Mouse (Mus musculus) CH12.LX (cell line): ENCODE measurements around the gene Amn1. TPM values are rescaled to one million over a fixed set of nuclear protein-coding genes. Genes with fewer than 3 reads are reported as not detected.

ENCODE experiments used
- DNase-seq: peaks from one replicate; pipeline ENCODE4 v3.0.0-alpha.2; 2013; ENCODE audit errors: extremely low read depth
- H3K27ac ChIP-seq: 2 replicates; pipeline ENCODE4 v1.5.1; 2012; ENCODE audit warnings: low read depth, mild to moderate bottlenecking, control low read depth, moderate library complexity; ENCODE audit not compliant: insufficient read depth
- H3K27me3 ChIP-seq: replicated peaks from 2 replicates; pipeline ENCODE3; 2012; ENCODE audit warnings: inconsistent platforms
- H3K36me3 ChIP-seq, 2 experiments: replicated peaks in 1 of 2; 2 replicates each; pipeline versions ENCODE3 to v1.6.1; 2012; ENCODE audit warnings: inconsistent platforms in 1 of 2, low read length in 1 of 2, mild to moderate bottlenecking in 1 of 2, mixed read lengths in 1 of 2, moderate library complexity in 1 of 2; ENCODE audit not compliant: control insufficient read depth in 1 of 2, insufficient read depth in 1 of 2
- H3K4me1 ChIP-seq, 2 experiments: 2 replicates each; pipeline ENCODE4 v1.6.1; 2012; ENCODE audit warnings: inconsistent platforms in 1 of 2, moderate library complexity in 1 of 2; ENCODE audit not compliant: insufficient read depth in 2 of 2, control insufficient read depth in 1 of 2
- H3K4me2 ChIP-seq: 2 replicates; pipeline ENCODE4 v1.6.1; 2012; ENCODE audit warnings: low read depth, mild to moderate bottlenecking, control low read depth; ENCODE audit not compliant: poor library complexity, insufficient read depth, severe bottlenecking
- H3K4me3 ChIP-seq, 3 experiments: fragments of 150-350 bp in 1 of 3; sonication (generic) in 1 of 3; replicated peaks in 1 of 3; 2 replicates each; pipeline versions ENCODE3 to v1.5.1; 2011 to 2012; ENCODE audit warnings: low read depth in 2 of 3, low read length in 2 of 3, mild to moderate bottlenecking in 2 of 3, moderate library complexity in 2 of 3, control low read depth in 1 of 3, improper control_type of control experiment in 1 of 3, inconsistent platforms in 1 of 3, mixed read lengths in 1 of 3; ENCODE audit not compliant: poor library complexity in 1 of 3
- H3K79me2 ChIP-seq: replicated peaks from 2 replicates; pipeline ENCODE4 v1.6.1; 2012; ENCODE audit warnings: mild to moderate bottlenecking, moderate library complexity; ENCODE audit not compliant: control insufficient read depth, poor library complexity, insufficient read depth, severe bottlenecking; ENCODE audit errors: extremely low read depth
- H3K9ac ChIP-seq: 2 replicates; pipeline ENCODE4 v1.6.1; 2012; ENCODE audit warnings: low read depth, mild to moderate bottlenecking, control low read depth, moderate library complexity; ENCODE audit not compliant: insufficient read depth
- H3K9me3 ChIP-seq: replicated peaks from 2 replicates; pipeline ENCODE3; 2012; ENCODE audit warnings: low read length, inconsistent platforms, mixed read lengths
- BHLHE40 ChIP-seq: IDR thresholded peaks from 2 replicates; pipeline ENCODE4 v1.6.1; 2011; ENCODE audit warnings: mild to moderate bottlenecking, low read depth, low read length, improper control_type of control experiment
- CHD2 ChIP-seq: IDR thresholded peaks from 2 replicates; pipeline ENCODE4 v1.6.1; 2011; ENCODE audit warnings: low read length, improper control_type of control experiment
- ETS1 ChIP-seq: conservative IDR thresholded peaks from 2 replicates; pipeline ENCODE4 v1.6.1; 2012; ENCODE audit warnings: low read depth, mild to moderate bottlenecking, inconsistent platforms, low read length, improper control_type of control experiment, moderate library complexity
- IRF4 ChIP-seq: IDR thresholded peaks from 2 replicates; pipeline ENCODE4 v1.6.1; 2014; ENCODE audit warnings: low read depth, mild to moderate bottlenecking, inconsistent platforms, low read length, improper control_type of control experiment
- JUND ChIP-seq: conservative IDR thresholded peaks from 2 replicates; pipeline ENCODE4 v1.6.1; 2011; ENCODE audit warnings: low read depth, low read length, improper control_type of control experiment
- KAT2A ChIP-seq: IDR thresholded peaks from 2 replicates; pipeline ENCODE4 v1.6.1; 2012; ENCODE audit warnings: low read length, improper control_type of control experiment, inconsistent platforms; ENCODE audit not compliant: insufficient replicate concordance
- MEF2A ChIP-seq: IDR thresholded peaks from 2 replicates; pipeline ENCODE4 v1.6.1; 2014; ENCODE audit warnings: low read depth, mild to moderate bottlenecking, inconsistent platforms, low read length, improper control_type of control experiment, borderline replicate concordance
- MXI1 ChIP-seq: IDR thresholded peaks from 2 replicates; pipeline ENCODE4 v1.6.1; 2011; ENCODE audit warnings: mild to moderate bottlenecking, low read depth, low read length, improper control_type of control experiment
- SIN3A ChIP-seq: IDR thresholded peaks from 2 replicates; pipeline ENCODE4 v1.6.1; 2012; ENCODE audit warnings: low read length, improper control_type of control experiment, inconsistent platforms
- UBTF ChIP-seq: IDR thresholded peaks from 2 replicates; pipeline ENCODE4 v1.6.1; 2012; ENCODE audit warnings: low read depth, mild to moderate bottlenecking, inconsistent platforms, low read length, improper control_type of control experiment, moderate library complexity
- USF2 ChIP-seq: conservative IDR thresholded peaks from 2 replicates; pipeline ENCODE4 v1.6.1; 2011; ENCODE audit warnings: low read depth, low read length, improper control_type of control experiment
- ZMIZ1 ChIP-seq: IDR thresholded peaks from 2 replicates; pipeline ENCODE4 v1.6.1; 2012; ENCODE audit warnings: low read depth, mild to moderate bottlenecking, inconsistent platforms, low read length, improper control_type of control experiment
- ZNF384 ChIP-seq: IDR thresholded peaks from 2 replicates; pipeline ENCODE4 v1.6.1; 2012; ENCODE audit warnings: low read depth, low read length, improper control_type of control experiment, inconsistent platforms
- dilution Hi-C: fragments of 300-500 bp; cut with MboI; formaldehyde crosslinking; loops from 2 replicates; pipeline ENCODE4 v1.14.3; 2020; ENCODE audit warnings: low sequenced_read_pairs; ENCODE audit not compliant: extremely low pct_unique_long_range_greater_than_20kb, extremely low pct_ligation_motif_present
- in situ Hi-C: fragments of 300-500 bp; cut with MboI; formaldehyde crosslinking; loops from 3 replicates; pipeline ENCODE4 v1.14.3; 2019; ENCODE audit warnings: low sequenced_read_pairs, low pct_ligation_motif_present, low pct_unique_long_range_greater_than_20kb, mixed read lengths
- polyA plus RNA-seq: library from polyadenylated mRNA; unstranded; fragments of >175 nt; gene quantifications from 2 replicates; pipeline ENCODE4 v1.2.1, GENCODE M21; 2012; ENCODE audit warnings: low read depth; ENCODE audit not compliant: insufficient read length
- total RNA-seq, 2 experiments: library from RNA; depleted of rRNA; stranded (reverse); fragments of 300-350 nt in 1 of 2; fragments of >200 nt in 1 of 2; gene quantifications; 2 replicates each; pipeline ENCODE4 v1.2.3; 2012 to 2014

Gene Amn1
- total and polyA plus RNA-seq, 3 experiments: 3.2 to 8.9 (median 6.3) TPM

- dilution Hi-C loops: no loop called here
- H3K9me3 ChIP-seq: no peaks in the 10 kb centered on the region
- DNase-seq: no peak
- TF ChIP-seq BHLHE40 (no peak), IRF4 (no peak), MEF2A (no peak), UBTF (no peak), ZMIZ1 (no peak), ZNF384 (no peak)
- TF ChIP-seq, all 38 proteins: peak for 0
- H3K36me3 ChIP-seq: no peaks in the 10 kb centered on the region
- no peak overlapping the region for H3K9ac ChIP-seq
- in situ Hi-C loops: loop anchor here (25.0 kb wide), 1 partner anchor 172 kb away; the partner anchor contains the start of gene Sinhcaf
- H3K27me3 ChIP-seq: no peaks in the 10 kb centered on the region
- H3K4me3 ChIP-seq: no peak overlapping the region
- no peaks in the 10 kb centered on the region for H3K79me2 ChIP-seq
- H3K27ac ChIP-seq: no peak overlapping the region
- H3K4me2 ChIP-seq: no peak overlapping the region
- H3K4me1 ChIP-seq: no peaks in the 10 kb centered on the region
Observed at GRCm38 (mm10) chr6:149108909-149109308, 79.6 kb downstream of the Amn1 start.

GRCm38 (mm10) chr6:149107615-149108014 lies 80.9 kb downstream of the Amn1 start:
- no peaks in the 10 kb centered on the region for H3K27me3 ChIP-seq
- no peak overlapping the region for H3K9ac ChIP-seq
- H3K79me2 ChIP-seq: no peaks in the 10 kb centered on the region
- no peak overlapping the region for H3K27ac ChIP-seq
- no peak for DNase-seq
- no peaks in the 10 kb centered on the region for H3K36me3 ChIP-seq
- in situ Hi-C loops (loop anchor here (25.0 kb wide), 1 partner anchor 170 kb away; the partner anchor contains the start of gene Sinhcaf), dilution Hi-C loops (no loop called here)
- no peaks in the 10 kb centered on the region for H3K9me3 ChIP-seq
- H3K4me2 ChIP-seq: no peak overlapping the region
- no peaks in the 10 kb centered on the region for H3K4me1 ChIP-seq
- TF ChIP-seq JUND (no peak), ETS1 (no peak), MEF2A (no peak), ZMIZ1 (no peak), IRF4 (no peak), MXI1 (no peak), USF2 (no peak), SIN3A (no peak), CHD2 (no peak), KAT2A (no peak)
- H3K4me3 ChIP-seq: no peak overlapping the region

Other genes starting within 250 kb of the Amn1 start
- 57.5 and 66.6 TPM in 2 replicates for gene Sinhcaf, start 242.2 kb downstream of the Amn1 start, total RNA-seq (2012; rRNA removed)
- gene Sinhcaf, start 242.2 kb downstream of the Amn1 start, total RNA-seq (2014; rRNA removed): 140 and 146 TPM in 2 replicates
- gene Sinhcaf, start 242.2 kb downstream of the Amn1 start, polyA plus RNA-seq: 64.7 and 82.3 TPM in 2 replicates
- 3.1 and 5.4 TPM in 2 replicates for gene Dennd5b, start 87.0 kb downstream of the Amn1 start, total RNA-seq (2012; rRNA removed)
- 1.4 and 1.6 TPM in 2 replicates for gene Dennd5b, start 87.0 kb downstream of the Amn1 start, total RNA-seq (2014; rRNA removed)
- 1.3 and 2.2 TPM in 2 replicates for gene Dennd5b, start 87.0 kb downstream of the Amn1 start, polyA plus RNA-seq
- not detected in 2 replicates for gene Gm10203, start 58.5 kb downstream of the Amn1 start, total RNA-seq (2012; rRNA removed)
- gene Gm10203, start 58.5 kb downstream of the Amn1 start, total RNA-seq (2014; rRNA removed): not detected in 2 replicates
- gene Gm10203, start 58.5 kb downstream of the Amn1 start, polyA plus RNA-seq: not detected in 2 replicates
- gene Etfbkmt, start 48.9 kb downstream of the Amn1 start, total RNA-seq (2012; rRNA removed): 5.6 and 7.8 TPM in 2 replicates
- 17.3 and 18.9 TPM in 2 replicates for gene Etfbkmt, start 48.9 kb downstream of the Amn1 start, total RNA-seq (2014; rRNA removed)
- 9.3 and 12.4 TPM in 2 replicates for gene Etfbkmt, start 48.9 kb downstream of the Amn1 start, polyA plus RNA-seq
- 12.4 and 13.4 TPM in 2 replicates for gene Resf1, start 120.7 kb upstream of the Amn1 start, total RNA-seq (2012; rRNA removed)
- gene Resf1, start 120.7 kb upstream of the Amn1 start, total RNA-seq (2014; rRNA removed): 20.9 and 25.3 TPM in 2 replicates
- 14.7 and 15.5 TPM in 2 replicates for gene Resf1, start 120.7 kb upstream of the Amn1 start, polyA plus RNA-seq
- gene Bicd1, start 220.2 kb upstream of the Amn1 start, total RNA-seq (2012; rRNA removed): not detected in 2 replicates
- not detected in 2 replicates for gene Bicd1, start 220.2 kb upstream of the Amn1 start, total RNA-seq (2014; rRNA removed)
- gene Bicd1, start 220.2 kb upstream of the Amn1 start, polyA plus RNA-seq: 0.05 and 0.11 TPM in 2 replicates